Mouse (Mus musculus): Measurements from ENCODE around the gene Bsdc1. TPM values are rescaled to one million over a fixed set of nuclear protein-coding genes. Genes with fewer than 3 reads are reported as not detected.
A peak's percentile ranks its signal among the peaks of the same experiment; 100 is the strongest.

The Bsdc1 gene
- total RNA-seq, 4 experiments from 2014 or later = 37.3 to 42.5 (median 41.0) TPM

DNA sequence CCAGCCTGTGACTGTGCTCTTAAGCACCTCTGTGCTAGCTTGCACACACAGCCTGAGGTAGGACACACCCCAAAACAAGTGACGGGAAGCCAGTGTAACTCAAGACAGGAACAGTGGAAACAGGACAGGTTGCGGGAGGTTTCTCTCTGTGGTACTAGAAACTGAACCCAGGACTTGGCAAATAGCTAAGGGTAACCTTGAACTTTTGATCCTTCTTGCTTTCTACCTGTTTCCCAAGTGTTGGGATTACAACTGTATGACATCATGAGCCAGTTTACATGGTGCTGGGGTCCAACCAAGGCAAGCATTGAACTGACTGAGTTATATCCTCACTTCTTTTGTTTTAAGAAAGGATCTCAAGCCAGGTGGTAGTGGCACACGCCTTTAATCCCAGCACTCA lies 18.5 kb downstream of the Bsdc1 start:
- DNase-seq (ENCODE audit: low spot score in 2 of 2) = no peak

DNA sequence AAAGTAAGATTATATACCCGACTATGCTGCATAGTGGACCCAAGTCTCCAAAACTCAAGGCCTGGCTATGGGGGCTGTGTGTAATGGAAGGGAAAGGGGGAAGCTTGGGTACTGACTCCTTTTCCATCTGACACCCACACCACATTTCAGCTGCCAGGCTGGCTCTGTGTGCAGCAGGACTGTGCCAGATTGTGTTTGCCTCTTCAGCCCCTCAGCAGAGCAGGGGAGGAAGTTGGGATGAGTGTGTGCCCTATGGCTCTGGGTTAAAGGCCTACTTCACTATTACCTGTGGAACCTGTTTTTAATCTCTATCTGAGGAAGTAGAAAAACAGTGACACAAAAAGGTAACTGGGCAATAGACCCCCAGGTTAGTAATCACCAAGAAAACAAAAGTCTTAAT lies 19.7 kb downstream of the Bsdc1 start:
- DNase-seq (ENCODE audit: low spot score in 2 of 2) = no peak

DNA sequence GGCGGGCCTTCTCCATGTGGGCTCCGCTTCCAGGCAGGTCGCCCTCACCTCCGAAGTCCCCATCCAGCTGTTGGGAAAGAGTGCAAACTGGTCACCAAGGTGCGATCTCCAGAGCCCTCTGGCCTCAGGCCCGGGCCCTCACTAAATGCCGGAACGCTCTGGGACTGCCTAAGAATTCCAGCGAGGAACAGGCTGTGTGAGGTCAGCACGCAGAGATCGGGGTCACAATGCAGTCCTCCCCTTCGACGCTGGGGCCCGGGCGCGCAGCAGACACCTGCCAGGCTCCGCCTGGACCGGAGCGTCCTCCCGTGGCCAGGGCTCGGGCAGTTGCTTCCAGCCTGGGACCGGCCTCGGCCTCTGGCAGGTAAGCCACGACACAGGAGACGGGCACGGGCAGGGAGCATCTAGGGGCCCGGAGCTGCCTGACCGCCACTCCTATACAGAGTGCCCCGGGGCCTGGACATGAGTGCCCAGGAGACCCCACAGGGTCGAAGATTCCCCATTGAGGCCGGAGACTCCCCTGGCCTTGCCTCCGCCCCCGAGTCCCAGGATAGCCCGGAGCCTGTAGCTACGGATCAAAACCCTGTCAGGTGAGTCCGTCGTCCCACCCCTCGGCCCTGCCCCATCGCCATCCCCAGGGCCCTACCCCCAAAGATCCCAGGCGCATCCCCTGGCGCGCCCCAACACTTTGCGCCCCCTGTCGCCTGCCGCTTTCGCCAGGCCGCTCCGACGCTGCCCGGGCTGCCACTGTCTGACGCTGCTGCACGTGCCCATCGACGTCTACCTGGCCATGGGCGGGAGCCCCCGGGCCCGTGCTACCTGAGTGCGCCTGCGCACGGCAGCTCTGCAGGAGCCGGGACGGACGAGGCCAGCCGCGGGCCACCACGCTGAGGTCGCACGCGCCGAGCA lies 29.8 kb downstream of the Bsdc1 start, which contains the start of the genes Tssk3 and Fam229a:
Gene Tssk3, minus strand, starts transcription at position 51 of the 909 bp plus-strand sequence.
Gene Fam229a, plus strand, starts transcription at position 219 of the 909 bp plus-strand sequence.
- DNase-seq (ENCODE audit: low spot score in 2 of 2) = no peak

DNA sequence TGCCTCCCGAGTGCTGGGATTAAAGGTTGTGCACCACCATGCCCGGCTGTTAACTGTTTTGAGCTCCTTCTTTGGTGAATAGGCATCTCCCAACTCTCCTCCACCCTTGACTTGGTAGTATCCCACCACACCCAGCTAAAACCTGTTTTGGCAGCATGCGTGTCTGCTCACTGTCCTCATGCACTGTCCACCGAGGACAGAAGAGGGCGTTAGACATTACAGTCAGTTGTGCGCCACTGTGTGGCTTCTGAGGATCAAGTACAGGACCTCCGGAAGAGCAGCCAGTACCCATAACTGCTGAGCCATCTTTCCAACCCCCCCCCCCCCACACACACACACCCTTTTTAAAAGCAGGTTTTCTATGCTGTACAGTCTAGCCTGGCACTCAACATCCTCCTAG lies 33.3 kb downstream of the Bsdc1 start:
- no peak for DNase-seq (ENCODE audit: low spot score in 2 of 2)

DNA sequence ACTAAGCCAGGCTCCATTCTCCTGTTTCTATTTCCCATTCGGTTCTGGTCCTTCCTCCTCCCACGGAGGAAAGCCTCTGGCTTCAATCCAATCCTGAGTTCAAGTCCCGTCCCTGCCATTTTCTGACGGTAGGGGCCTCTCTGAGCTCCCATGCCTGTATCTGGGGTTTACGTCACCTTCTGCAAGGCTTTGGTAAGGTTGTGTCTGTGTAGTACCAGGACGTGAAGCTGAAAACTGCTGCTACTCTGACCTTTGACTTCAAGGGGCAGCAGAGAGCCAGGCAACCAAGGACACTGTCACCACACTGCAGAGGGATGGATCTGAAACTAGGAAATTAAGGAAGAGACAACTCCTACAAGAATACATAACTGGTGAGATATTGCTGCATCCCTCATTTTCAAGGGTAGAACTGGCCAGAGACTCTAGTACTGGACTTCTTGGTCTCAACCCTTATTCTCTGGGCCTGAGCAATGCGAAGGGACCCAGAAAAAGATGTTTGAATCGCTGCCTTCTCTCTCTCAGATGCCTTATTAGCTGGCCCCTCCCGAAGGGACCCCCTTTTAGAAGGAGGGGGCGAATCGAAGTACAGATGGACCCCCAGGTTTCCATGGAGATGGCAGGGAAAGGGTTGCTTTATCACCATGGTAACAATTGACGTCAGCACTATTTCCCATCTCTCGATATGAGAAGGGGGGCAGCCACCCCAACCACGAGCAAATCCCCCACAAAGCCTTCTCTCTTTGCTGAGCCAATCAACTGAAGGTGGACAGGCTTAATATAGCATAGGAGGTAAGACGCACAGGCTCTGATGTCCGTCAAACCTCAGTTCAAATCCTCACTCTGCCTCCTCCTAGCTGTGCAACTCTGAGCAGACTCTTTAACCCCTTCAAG lies 34.5 kb downstream of the Bsdc1 start:
- DNase-seq (ENCODE audit: low spot score in 2 of 2) = no peak

DNA sequence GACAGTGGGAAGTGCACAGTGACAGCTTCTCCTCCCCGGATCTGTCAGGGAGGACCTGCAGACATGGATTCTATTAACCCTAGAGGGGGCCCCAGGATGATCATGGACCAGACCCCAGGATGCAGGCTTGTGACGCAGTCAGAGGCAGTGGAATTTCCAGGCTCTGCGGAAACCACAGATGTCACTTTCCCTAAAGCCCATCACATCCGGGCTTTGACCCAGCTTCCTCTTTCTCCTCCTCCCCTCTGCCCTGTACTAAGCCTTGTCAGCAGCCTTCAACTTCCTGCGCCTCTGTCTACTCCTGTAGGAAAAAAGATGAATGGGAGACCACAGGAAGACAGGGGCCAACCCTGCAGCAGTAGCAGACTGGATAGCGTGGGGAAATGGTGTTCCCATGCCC lies 35.2 kb downstream of the Bsdc1 start:
- no peak for DNase-seq (ENCODE audit: low spot score in 2 of 2)

DNA sequence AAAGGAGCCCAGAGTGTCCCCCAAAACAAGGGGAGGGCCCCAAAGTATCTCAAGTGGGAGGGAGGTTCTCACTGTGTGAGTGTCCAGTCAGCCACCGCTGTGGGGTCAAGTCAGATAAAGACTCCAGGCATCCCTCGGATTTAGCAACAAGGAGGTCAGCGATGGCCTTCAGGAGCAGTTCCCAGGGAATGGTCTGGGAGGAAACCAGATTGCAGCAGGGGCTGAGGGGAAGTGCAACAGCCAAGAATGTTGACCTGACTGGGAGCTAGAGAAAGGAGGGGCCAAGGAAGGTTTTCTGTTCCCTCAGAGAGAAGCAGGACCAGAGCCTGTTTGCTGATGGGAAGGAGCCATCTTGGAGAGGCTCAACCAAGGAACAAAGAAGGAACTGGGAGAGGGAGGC lies 37.6 kb downstream of the Bsdc1 start:
- DNase-seq (ENCODE audit: low spot score in 2 of 2) = no peak

DNA sequence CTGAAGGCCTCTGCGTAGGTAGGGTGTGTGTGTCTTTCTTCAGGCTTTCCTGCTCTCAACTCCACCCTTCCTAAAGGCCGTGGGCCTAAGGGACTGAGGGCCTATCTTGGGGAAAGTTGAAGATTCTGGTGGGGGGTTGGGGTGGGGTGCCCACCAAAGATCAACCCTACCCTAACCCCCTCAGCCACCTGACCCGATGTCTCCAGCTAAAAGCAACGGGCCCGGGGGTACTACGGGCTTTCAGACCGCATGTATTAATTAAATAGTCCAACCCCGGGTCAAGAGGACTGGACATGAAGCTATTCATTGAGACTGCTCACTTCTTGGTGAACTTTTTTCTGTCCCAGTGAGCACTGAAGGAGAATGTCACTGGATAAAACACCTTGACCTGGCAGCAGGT lies 38.6 kb downstream of the Bsdc1 start:
- DNase-seq (ENCODE audit: low spot score in 2 of 2) = no peak

DNA sequence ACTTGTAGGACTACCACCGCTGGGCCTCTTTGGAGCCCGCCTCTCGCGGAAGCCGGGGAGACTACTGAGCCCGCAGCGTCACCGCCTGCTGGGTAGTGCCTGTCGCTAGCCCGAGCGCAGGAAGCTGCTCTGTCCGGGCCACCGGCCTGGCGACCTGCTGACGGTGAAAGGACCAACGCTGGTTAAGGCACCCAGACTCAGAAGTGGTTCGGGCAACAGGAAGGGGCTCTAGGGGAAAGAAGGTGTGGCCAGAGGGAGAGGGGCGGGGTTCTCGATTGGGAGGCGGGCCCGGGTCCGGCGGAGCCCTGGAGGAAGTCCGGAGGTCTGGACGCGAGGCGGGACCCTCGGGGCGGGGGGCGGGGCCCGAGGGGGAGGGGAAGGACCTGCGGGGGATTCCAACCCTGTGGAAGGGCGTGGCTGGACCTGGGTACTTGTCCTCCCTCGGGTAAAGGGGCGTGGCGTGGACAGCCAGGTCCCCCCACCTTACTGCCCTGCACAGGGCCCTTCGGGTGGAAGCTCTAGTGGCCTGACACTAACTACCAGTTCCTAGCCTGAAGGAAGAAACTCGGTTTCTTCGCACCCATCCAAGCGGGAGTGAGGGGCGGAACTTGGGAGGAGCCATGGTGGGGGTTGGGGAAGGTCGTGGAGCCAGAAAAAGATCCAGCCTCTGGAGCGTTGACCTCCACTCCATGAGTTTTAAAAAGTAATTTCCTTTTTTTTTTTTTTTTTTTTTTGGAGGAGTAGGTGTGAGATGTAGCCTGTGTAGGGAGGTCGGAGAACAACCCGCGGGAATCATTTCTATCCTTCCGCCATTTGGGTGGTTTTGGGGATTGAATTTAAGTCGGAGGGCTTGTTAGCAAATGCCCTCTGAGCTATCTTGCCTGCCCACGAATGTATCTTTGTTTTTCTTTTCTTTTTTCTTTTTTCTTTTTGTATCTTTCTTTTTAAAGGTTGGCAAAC lies 39.5 kb downstream of the Bsdc1 start:
- DNase-seq (ENCODE audit: low spot score in 2 of 2) = peak; percentile 68 to 69

DNA sequence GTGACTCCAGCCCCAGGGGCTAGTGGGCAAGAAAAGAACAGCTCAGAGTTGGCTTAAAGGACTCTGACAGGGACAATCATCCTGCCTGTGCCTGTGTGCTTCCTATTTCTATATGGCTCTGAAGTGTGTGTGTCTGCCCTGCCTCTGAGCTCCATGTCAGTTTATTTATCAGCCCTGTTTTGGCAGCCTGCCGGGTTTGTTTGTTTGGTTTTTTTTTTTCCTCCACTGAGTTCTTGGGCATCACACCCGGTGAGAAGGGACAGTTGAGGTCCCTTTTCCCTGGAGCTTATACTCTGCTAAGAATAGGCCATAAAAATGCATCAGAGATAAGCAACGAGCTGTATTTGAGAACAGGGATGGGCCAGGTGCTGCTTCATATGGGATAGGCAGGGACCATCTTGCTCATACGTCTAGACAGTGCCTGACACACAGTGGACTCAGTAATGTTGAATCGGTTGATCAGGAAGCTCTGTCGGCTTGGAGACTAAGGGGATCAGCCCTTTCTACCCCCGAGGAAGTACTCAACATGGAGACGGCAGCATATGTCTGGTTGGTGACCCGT lies 41.0 kb downstream of the Bsdc1 start:
- DNase-seq (ENCODE audit: low spot score in 2 of 2) = no peak

DNA sequence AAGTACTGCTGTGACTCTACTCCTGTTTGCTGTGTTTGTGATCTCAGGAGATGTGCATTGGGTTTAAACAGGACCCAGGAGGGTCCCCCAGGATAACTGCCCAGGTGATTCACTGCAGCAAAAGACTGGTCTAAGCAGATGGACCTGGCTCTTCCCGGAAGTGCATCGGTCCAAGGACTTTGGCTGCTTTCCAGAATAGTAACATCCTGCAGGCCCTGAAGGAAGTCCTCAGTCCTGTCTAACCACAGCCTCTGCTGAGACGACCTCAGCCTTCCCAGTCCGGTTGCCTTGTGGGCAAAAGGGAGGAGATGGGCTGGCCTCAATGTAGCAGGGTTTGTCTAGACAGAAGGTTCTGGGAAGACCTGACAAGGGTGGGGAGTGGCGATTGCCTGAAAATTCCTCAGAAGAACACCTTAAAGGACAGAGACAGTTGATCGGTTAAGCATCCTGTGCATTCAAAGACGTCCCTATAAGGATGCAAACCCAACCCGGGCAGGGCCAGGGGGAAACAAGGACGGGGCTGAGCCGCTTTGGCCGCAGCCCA lies 41.6 kb downstream of the Bsdc1 start:
- DNase-seq (ENCODE audit: low spot score in 2 of 2) = no peak

DNA sequence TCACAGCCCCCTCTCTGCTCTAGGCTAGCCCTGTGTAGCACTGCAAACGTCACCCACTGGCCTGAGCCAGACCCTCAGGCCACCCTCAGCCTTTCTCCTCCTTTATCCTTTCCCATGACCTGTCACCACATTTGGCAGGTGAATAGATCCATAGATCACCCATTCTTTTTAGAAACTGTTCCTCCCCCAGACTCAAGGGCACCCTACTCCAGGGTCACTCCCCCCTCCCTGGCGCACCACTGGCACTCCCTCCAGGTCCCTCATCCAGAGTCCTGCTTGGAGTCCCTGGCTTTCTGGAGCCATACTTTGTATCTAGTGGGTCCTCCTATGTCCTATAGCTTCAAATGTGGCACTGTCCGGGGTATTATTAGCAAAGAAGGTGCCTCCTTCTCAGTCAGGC lies 44.1 kb downstream of the Bsdc1 start:
- DNase-seq (ENCODE audit: low spot score in 2 of 2) = no peak

DNA sequence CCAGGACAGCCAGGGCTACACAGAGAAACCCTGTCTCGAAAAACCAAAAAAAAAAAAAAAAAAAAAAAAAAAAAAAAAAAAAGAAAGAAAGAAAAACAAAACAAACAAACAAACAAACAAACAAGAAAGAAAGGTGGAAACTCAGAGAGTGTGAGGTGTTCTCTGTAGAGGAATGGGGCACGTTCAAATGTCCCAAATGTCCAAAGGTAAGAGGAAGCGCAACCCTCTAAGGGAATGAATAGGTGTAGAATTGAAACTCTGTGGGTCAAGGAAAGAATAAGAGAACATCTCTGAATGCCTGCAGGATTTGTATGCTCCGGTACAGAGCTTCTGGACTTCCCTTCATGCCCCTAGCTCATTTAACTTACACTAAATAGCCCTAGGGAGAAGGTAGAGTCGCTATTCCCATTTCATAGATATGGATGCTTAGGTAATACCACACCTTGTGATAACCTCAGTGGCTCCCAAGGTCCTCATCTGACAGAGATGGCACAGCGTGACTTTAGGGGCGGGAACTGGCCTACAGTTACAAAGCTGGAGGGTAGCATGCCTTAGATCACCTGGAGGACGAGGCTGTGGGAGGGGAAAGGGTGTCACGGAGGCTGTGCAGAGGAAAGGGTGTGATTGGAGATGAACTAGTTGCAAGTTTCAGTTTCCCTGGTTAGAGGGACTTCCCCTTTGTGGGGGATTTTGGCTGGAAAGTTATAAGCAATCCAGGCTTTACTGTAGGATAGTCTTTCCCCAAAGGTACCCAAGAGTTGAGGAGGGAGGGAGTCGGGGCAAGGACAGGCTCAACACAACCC lies 46.3 kb downstream of the Bsdc1 start:
- no peak for DNase-seq (ENCODE audit: low spot score in 2 of 2)

DNA sequence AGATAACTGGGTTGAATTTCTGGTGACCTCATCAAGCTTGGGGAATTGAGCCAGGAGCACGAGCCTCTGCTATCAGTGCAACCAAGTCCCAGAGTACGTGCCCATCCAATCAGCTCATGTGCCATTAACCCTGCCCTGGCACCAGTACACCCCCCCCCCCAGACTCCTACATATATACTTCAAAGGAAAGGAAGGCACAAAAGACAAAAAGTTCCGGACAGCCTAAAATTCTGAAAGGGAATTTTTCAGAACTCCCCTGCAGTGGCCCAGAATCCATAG lies 46.8 kb downstream of the Bsdc1 start:
- no peak for DNase-seq (ENCODE audit: low spot score in 2 of 2)

DNA sequence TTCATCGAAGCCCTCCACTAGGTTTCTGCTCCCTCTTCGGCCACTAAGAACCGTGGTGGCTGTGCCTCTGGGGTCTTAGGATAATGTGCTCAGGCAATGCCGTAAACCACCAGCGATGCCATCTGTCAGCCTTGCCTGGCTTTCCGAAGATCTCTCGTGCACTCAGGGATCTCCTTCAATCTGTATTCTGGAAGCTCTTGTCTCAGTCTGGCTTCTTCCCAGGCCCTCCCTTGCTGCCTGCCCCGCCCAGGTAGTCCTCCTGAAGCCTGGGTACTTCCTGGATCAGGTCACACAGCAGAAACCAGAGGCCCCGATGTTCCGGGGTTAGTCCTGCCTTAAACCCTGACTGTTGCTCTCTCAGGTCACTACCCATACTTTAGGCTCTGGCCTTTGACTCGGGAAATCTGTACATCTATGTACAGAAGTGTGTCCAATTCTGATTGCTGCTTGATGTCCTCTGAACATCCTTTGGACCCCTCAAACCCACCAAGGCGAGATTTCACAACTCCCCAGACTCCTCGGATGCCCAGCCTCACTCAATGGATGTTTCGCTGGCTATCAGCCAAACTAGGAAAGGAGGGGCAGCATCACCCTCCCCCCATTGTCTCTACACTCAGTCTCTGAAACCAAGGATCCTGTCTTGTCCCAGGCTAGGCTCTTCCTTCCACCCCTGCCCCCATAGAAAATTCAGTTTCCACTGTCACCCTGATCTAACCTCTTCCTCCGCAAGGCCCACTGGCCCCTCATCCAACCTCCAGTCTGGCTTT lies 47.6 kb downstream of the Bsdc1 start:
- DNase-seq (ENCODE audit: low spot score in 2 of 2) = no peak

DNA sequence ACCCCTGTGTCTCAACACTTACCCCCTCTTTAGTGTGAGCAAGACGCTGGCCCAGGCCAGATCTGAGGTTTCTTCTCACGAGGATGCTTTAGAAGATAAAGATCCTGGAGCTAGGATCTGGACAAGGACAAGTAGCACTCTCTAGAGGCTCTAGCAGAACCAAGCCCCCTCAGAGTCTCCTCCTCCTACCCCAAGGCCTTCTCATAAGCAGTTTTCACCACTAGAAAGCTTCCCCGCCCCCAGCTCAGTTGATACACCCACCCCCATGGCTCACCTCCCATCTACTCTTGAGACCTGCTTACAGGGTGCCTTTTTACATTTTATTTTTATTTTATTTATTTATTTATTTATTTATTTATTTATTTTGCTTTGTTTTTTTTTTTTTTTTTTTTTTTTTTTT lies 48.3 kb downstream of the Bsdc1 start:
- no peak for DNase-seq (ENCODE audit: low spot score in 2 of 2)

DNA sequence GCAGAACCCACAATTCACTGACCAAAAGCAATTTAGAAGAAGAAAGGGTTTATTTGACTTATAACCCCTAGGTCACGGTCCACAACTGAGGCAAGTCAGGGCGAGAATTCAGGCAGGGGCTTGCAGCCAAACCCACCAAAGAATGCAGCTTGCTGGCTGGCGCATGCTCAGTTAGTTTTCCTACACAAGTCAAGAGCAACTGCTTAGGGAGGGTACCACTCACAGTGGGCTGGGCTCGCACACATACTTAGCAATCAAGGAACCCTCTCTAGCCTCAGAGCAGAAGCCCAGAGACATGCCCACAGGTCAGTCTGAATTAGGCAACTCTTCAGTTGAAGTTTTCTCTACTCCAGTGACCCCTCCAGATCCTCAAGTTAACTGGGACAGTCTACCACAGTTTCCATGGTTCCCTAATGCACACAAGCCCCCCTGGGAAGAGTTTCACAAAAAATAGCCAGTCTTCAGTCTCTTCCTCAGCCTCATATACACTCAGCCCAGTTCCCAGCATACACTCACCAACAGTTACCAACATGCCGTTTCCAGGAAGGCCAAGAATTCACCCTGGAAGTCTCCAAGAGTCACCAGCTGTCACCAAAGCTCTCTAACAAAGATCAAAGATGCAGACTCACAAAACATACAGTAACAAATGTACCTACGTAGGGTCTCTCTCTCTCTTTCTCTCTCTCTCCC lies 49.5 kb downstream of the Bsdc1 start:
- DNase-seq (ENCODE audit: low spot score in 2 of 2) = no peak

DNA sequence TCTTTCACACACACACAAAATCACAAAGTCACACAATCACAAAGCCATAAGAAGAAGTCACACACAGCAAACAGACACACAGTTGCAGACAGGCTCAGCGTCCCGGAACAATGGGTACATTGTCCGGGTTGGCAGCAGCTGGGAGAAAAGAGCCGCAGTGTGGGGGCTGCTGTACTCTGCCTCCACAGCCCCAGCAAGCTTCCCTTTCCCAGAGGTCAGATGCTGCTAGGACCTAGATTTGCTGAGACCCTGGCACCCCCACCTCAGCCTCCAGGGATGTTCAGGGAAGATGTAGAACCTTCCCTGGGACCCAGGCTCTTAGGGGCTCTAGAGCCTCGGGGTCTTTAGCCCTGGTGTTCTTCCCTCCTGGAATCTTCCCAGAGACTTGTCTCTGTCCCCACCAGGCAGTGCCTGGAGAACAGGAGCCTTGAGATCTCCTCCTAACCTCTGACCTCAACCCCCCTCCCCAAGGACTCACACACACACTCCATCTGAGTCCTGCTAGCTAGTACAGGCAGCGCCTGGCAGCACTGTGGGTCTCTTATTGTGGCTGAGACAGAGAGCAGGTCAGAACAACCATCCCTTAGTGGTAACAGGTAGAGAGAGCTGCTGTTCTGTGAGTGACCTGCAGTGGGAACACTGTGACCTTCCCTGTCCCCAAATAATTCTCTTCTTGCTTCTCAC lies 50.2 kb downstream of the Bsdc1 start:
- DNase-seq (ENCODE audit: low spot score in 2 of 2) = no peak

All from gastrocnemius, adult 8-10 months (tissue).